Mouse (Mus musculus) liver, adult 10 weeks (tissue): ENCODE measurements around the gene Prok1. TPM values are rescaled to one million over a fixed set of nuclear protein-coding genes. Genes with fewer than 3 reads are reported as not detected.

ENCODE experiments used
- polyA plus RNA-seq: library from polyadenylated mRNA; stranded (reverse); fragments of 350-450 nt; fragmentation: Illumina TruSeq; extraction: RNeasy Lipid Tissue Mini Kit (QIAGEN cat#74804); gene quantifications from one replicate; pipeline ENCODE4 v1.2.3, GENCODE M21; 2014; ENCODE audit warnings: low read depth, low replicate concordance

Gene Prok1
- 1.4 TPM for polyA plus RNA-seq

GRCm38 (mm10) chr3:107239607-107240006, at the start of gene Prok1:
Prok1 (minus strand) TSS chr3:107239707.

DNA sequence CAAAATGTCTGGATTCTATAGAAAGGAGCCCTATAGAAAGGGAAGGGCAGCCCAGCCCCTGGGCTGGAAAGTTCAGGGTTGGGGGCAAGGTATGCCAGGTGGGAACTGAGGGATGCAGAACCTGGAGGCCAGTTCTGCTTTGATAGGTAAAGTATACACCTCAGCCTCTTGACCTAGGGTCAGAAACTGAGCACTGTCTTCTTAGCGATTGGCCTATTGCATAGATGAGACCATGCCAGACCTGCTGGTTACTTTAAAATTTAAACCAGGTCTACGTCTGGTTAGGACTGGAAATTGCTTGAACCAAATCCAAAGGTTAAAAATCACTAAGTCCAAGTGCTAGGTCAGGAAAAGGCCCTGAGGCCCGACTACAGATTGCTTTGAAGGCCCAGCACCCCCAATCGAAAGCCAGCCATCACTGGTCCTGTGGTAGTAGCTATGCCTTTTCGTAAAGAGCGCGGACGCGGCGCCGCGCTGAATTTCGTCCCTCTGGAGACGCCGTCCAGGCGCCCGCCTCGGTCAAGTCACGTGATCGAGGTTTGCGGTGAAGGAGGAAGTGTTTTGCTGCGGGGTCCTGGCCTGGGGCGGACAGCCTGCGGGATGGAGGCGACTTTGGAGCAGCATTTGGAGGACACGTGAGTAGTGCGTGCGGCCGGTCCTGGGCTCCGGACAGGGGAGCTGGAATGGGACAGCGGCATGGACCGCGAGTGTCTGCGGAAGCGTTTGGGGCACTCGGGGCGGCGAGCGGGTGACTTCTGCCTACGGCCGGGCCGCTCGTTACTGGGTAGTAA, 39.2 kb upstream of the Prok1 start, which contains the start of gene Lamtor5:
TSS of gene Lamtor5 (plus strand) at position 380 of the 791 bp plus-strand sequence.

DNA sequence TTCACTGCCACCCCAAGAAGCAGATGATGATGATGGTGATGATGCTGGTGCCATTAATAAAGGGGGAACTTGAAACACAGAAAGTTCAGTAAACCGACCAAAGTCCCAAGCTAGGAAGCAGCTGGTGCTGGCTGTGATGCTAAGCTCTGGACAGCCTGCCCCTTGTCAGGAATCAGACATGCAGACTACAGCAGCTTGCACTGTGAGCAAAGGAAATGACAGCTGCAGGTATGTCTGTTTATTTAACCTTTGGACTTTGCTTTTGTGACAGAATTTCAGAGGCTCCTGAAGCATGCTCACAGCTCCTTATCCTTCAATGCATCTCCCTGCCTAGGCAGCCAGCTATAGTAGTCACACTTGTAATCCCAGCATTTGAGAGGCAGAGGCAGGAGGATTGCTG, 9.0 kb downstream of the Prok1 start, which contains the start of gene A630076J17Rik:
TSS of gene A630076J17Rik (plus strand) at position 88 of the 400 bp plus-strand sequence.

GRCm38 (mm10) chr3:107221608-107222007, 17.9 kb downstream of the Prok1 start, which contains the start of gene Cym:
Cym (minus strand) TSS chr3:107221732.

Other genes starting within 250 kb of the Prok1 start
- gene Kcna3, start 203.5 kb downstream of the Prok1 start, polyA plus RNA-seq = not detected
- gene Kcna2, start 138.6 kb downstream of the Prok1 start, polyA plus RNA-seq = 0.90 TPM
- gene Kcna10, start 56.7 kb downstream of the Prok1 start, polyA plus RNA-seq = not detected
- not detected for gene Cym, start 18.0 kb downstream of the Prok1 start, polyA plus RNA-seq
- gene A630076J17Rik, start 9.1 kb downstream of the Prok1 start, polyA plus RNA-seq = not detected
- 68.6 TPM for gene Lamtor5, start 39.2 kb upstream of the Prok1 start, polyA plus RNA-seq
- gene Slc16a4, start 51.5 kb upstream of the Prok1 start, polyA plus RNA-seq = 0.29 TPM
- 7.9 TPM for gene Rbm15, start 94.0 kb upstream of the Prok1 start, polyA plus RNA-seq
- gene Kcnc4, start 219.8 kb upstream of the Prok1 start, polyA plus RNA-seq = not detected